Mouse (Mus musculus): ENCODE data around the gene Lipm. TPM values are rescaled to one million over a fixed set of nuclear protein-coding genes. Genes with fewer than 3 reads are reported as not detected.
A peak's percentile ranks its signal among the peaks of the same experiment; 100 is the strongest.

The Lipm gene
- polyA plus RNA-seq (2014; fragmentation: Nextera tagmentation; extraction: Ambion mirVana): not detected in 2 replicates

DNA sequence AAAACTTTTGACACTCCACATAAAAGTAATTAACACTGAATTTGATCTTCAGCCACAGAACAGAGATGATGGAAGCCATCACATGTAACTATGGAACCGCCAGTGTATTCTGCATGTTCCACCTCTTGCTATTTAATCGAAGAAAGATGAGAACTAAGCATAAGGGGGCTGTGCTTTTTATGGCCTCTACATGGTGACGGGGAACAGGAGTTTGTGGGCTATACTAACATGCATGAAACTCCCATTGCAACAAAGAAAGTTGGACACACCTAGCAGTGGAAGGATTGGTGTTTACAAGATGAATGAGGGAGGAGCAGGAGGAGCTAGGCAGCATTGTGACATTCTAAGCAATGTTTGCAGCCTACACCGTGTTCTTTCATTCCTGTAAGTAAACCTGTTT, at the start of gene Lipm:
Gene Lipm, plus strand, starts transcription at position 301 of the 400 bp plus-strand sequence.
- H3K27me3 ChIP-seq (replicated peaks; ENCODE audit: control insufficient read depth, insufficient read depth, low read length): no peaks in the 10 kb centered on the region

DNA sequence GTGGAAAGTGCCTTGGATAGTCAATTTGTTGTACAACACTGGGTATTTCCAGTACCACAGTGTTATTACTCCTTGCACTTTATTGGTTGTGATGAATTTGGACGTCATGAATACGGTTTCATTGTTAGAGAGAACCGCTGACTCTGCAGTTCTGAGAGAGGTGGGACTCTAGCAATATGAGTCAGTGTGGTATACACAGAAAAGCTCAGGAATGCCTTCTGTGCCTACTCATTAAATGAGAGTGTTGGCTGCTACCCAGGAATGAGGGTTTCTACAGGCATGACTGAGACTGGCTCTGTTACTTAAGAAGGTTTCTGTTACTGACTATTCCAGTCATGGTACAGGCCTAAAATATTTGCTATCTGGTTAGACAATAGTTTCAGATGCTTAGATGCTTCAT, 49.2 kb upstream of the Lipm start:
- H3K4me2 ChIP-seq (ENCODE audit: low read length): no peak overlapping the region
- H3K4me3 ChIP-seq (ENCODE audit: low read depth, low read length): no peak overlapping the region
- no peak for ATAC-seq
- no peaks in the 10 kb centered on the region for H3K4me1 ChIP-seq (ENCODE audit: control insufficient read depth, insufficient read depth, low read length)
- no peak overlapping the region for H3K27ac ChIP-seq (ENCODE audit: low read depth, low read length)
- H3K36me3 ChIP-seq (ENCODE audit: control insufficient read depth, insufficient read depth, low read length): no peaks in the 10 kb centered on the region
- WGBS: 84% methylated on average over 3 of the region's 3 CpGs
- no peaks in the 10 kb centered on the region for H3K27me3 ChIP-seq (replicated peaks; ENCODE audit: control insufficient read depth, insufficient read depth, low read length)
- peak; percentile 10 for DNase-seq (ENCODE audit: low spot score)
- H3K9ac ChIP-seq (ENCODE audit: low read length): no peak overlapping the region
- H3K9me3 ChIP-seq (replicated peaks; ENCODE audit: control insufficient read depth, low read length): no peaks in the 10 kb centered on the region

More for the DNA sequence above, at the start of gene Lipm:
- no peaks in the 10 kb centered on the region for H3K4me1 ChIP-seq (ENCODE audit: control insufficient read depth, insufficient read depth, low read length)
- no peaks in the 10 kb centered on the region for H3K9me3 ChIP-seq (replicated peaks; ENCODE audit: control insufficient read depth, low read length)
- H3K36me3 ChIP-seq (ENCODE audit: control insufficient read depth, insufficient read depth, low read length): no peaks in the 10 kb centered on the region
- WGBS: 88% methylated on average over 4 of the region's 4 CpGs
- no peak within 1 kb of the TSS for H3K4me3 ChIP-seq (ENCODE audit: low read depth, low read length)
- DNase-seq (ENCODE audit: low spot score) (no peak), ATAC-seq (no peak)
- H3K27ac ChIP-seq (ENCODE audit: low read depth, low read length): no peak within 1 kb of the TSS
- H3K9ac ChIP-seq (ENCODE audit: low read length): no peak within 1 kb of the TSS
- no peak within 1 kb of the TSS for H3K4me2 ChIP-seq (ENCODE audit: low read length)

DNA sequence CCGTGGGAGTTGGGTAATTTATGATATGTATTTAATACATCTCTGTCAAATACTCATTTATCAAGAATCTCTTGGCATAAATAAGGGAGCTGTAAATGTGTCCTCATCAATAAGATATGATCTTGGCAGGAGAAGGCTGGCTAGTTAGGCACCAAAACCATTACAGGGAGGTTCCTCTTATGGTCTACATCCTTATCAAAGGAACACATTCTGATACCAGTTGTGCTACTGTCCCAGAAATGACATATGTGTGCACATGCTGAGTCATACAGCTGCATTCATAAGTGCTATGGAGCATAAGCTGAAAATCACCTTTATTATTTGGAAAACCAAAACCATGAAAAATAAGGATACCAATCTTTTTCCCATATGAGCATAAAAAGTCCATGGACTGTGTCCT, 37.2 kb upstream of the Lipm start:
- Histone ChIP-seq H3K4me3 (ENCODE audit: low read depth, low read length) (no peak overlapping the region), H3K27me3 (replicated peaks; ENCODE audit: control insufficient read depth, insufficient read depth, low read length) (no peaks in the 10 kb centered on the region), H3K9ac (ENCODE audit: low read length) (no peak overlapping the region), H3K36me3 (ENCODE audit: control insufficient read depth, insufficient read depth, low read length) (no peaks in the 10 kb centered on the region), H3K27ac (ENCODE audit: low read depth, low read length) (no peak overlapping the region), H3K4me1 (ENCODE audit: control insufficient read depth, insufficient read depth, low read length) (no peaks in the 10 kb centered on the region), H3K9me3 (replicated peaks; ENCODE audit: control insufficient read depth, low read length) (no peaks in the 10 kb centered on the region), H3K4me2 (ENCODE audit: low read length) (no peak overlapping the region)
- no peak for ATAC-seq
- 58% methylated on average over 1 of the region's 1 CpGs for WGBS
- DNase-seq (ENCODE audit: low spot score): no peak

DNA sequence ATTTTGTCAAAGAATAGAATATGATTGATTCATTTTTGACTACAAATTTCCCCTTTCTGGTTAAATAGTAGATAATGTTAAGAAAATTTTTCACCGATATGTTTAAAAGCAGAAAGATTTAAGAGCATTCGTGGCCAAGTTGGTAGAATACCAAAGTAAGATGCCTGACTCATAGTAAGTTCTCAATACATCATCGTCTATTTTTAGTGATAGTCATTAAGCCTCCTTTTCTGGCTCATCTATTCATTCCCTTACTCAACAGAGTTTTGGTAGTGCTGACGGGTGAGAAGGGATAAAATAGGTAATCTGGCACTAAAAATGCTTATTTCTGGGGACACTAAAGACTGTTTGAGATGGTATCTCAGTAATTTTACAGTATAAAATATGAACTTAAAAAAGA, 36.7 kb upstream of the Lipm start:
- Histone ChIP-seq H3K4me3 (ENCODE audit: low read depth, low read length) (no peak overlapping the region), H3K4me1 (ENCODE audit: control insufficient read depth, insufficient read depth, low read length) (no peaks in the 10 kb centered on the region), H3K27ac (ENCODE audit: low read depth, low read length) (no peak overlapping the region), H3K9me3 (replicated peaks; ENCODE audit: control insufficient read depth, low read length) (no peaks in the 10 kb centered on the region), H3K36me3 (ENCODE audit: control insufficient read depth, insufficient read depth, low read length) (no peaks in the 10 kb centered on the region), H3K4me2 (ENCODE audit: low read length) (no peak overlapping the region), H3K9ac (ENCODE audit: low read length) (no peak overlapping the region), H3K27me3 (replicated peaks; ENCODE audit: control insufficient read depth, insufficient read depth, low read length) (no peaks in the 10 kb centered on the region)
- WGBS: 85% methylated on average over 4 of the region's 4 CpGs
- ATAC-seq (no peak), DNase-seq (ENCODE audit: low spot score) (no peak)

DNA sequence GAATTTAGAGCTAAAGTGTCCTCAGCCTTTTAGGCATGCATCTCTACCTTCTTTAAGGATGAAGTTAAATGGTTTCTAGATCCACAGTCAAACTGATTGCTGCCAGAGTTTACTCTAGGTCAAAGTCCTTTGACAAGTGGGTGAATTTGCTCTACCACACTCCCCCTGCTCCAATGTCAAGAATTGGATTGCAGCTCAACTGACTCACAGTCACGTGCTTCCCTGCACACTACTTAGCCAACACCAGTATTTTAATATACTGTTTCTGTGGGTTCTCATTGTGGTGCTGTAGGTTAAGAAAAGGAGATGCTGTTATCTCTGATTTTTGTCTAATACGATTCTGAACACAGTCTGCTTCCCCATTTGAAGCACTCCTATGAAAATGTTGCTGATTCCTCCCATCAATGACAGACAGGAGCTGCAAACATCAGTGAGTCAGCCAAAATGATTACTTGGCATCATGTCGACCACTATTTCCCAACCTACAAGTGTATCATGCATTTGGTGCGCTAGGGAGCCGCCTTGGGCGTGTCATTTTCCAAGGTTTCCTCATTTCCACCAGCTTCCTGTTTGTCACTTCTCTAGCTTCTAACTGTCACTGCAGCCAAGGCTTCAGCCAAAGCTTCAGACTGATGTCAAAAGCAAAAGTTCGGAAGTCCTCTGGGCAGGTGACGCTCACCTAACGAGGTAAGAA, 33.8 kb upstream of the Lipm start, which contains the start of gene Lipn:
Gene Lipn, plus strand, starts transcription at position 580 of the 694 bp plus-strand sequence.
- DNase-seq (ENCODE audit: low spot score): no peak
- Histone ChIP-seq H3K4me1 (ENCODE audit: control insufficient read depth, insufficient read depth, low read length) (no peaks in the 10 kb centered on the region), H3K9ac (ENCODE audit: low read length) (no peak within 1 kb of the TSS), H3K27ac (ENCODE audit: low read depth, low read length) (no peak within 1 kb of the TSS), H3K27me3 (replicated peaks; ENCODE audit: control insufficient read depth, insufficient read depth, low read length) (no peaks in the 10 kb centered on the region), H3K9me3 (replicated peaks; ENCODE audit: control insufficient read depth, low read length) (no peaks in the 10 kb centered on the region), H3K4me2 (ENCODE audit: low read length) (no peak within 1 kb of the TSS), H3K4me3 (ENCODE audit: low read depth, low read length) (no peak within 1 kb of the TSS), H3K36me3 (ENCODE audit: control insufficient read depth, insufficient read depth, low read length) (no peaks in the 10 kb centered on the region)
- ATAC-seq: no peak
- 91% methylated on average over 9 of the region's 9 CpGs for WGBS

DNA sequence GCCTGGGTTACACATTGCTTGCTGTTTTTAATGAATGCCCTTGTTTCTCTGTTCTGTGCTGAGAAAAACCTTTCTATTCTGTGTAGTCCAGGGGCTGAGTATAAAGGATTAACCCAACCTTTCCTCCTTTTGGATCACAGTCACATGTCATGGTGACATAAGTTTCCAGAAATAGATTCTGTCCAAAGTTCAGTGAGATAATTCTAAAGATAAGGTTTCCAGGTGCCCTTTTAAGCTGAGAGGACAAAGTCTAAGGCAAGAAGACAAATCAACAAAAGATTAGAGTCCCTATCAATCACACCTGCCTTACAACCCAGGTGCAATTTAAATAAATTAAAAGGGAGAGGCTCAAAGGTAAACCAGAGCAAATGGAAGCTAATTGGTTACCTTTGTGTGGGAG, 26.5 kb upstream of the Lipm start:
- Histone ChIP-seq H3K9me3 (replicated peaks; ENCODE audit: control insufficient read depth, low read length) (no peaks in the 10 kb centered on the region), H3K27ac (ENCODE audit: low read depth, low read length) (no peak overlapping the region), H3K4me2 (ENCODE audit: low read length) (no peak overlapping the region), H3K4me3 (ENCODE audit: low read depth, low read length) (no peak overlapping the region), H3K9ac (ENCODE audit: low read length) (no peak overlapping the region), H3K4me1 (ENCODE audit: control insufficient read depth, insufficient read depth, low read length) (no peaks in the 10 kb centered on the region), H3K27me3 (replicated peaks; ENCODE audit: control insufficient read depth, insufficient read depth, low read length) (no peaks in the 10 kb centered on the region), H3K36me3 (ENCODE audit: control insufficient read depth, insufficient read depth, low read length) (no peaks in the 10 kb centered on the region)
- ATAC-seq: no peak
- DNase-seq (ENCODE audit: low spot score): no peak

DNA sequence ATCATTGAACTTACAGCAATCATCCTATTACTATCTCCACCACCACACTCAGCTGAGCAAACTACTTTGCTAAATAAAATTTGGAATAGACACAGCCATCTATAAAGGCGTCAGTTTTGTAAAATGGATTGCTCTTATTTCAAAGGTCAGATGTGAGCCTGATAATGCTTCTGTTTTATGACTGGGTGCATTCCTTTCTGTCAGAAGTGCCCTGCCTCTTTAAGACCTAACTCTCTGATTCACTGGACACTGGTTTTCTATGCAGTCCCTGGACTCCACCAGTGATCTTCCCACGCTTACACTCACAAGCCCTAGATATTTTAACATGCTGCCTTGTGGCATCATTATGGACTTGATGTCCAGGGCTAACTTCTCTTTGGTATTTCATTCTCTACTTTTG, 22.6 kb upstream of the Lipm start:
- Histone ChIP-seq H3K27ac (ENCODE audit: low read depth, low read length) (no peak overlapping the region), H3K4me1 (ENCODE audit: control insufficient read depth, insufficient read depth, low read length) (no peaks in the 10 kb centered on the region), H3K27me3 (replicated peaks; ENCODE audit: control insufficient read depth, insufficient read depth, low read length) (no peaks in the 10 kb centered on the region), H3K4me2 (ENCODE audit: low read length) (no peak overlapping the region), H3K9ac (ENCODE audit: low read length) (no peak overlapping the region), H3K36me3 (ENCODE audit: control insufficient read depth, insufficient read depth, low read length) (no peaks in the 10 kb centered on the region), H3K4me3 (ENCODE audit: low read depth, low read length) (no peak overlapping the region), H3K9me3 (replicated peaks; ENCODE audit: control insufficient read depth, low read length) (no peaks in the 10 kb centered on the region)
- 88% methylated on average over 2 of the region's 2 CpGs for WGBS
- ATAC-seq: no peak
- DNase-seq (ENCODE audit: low spot score): no peak

DNA sequence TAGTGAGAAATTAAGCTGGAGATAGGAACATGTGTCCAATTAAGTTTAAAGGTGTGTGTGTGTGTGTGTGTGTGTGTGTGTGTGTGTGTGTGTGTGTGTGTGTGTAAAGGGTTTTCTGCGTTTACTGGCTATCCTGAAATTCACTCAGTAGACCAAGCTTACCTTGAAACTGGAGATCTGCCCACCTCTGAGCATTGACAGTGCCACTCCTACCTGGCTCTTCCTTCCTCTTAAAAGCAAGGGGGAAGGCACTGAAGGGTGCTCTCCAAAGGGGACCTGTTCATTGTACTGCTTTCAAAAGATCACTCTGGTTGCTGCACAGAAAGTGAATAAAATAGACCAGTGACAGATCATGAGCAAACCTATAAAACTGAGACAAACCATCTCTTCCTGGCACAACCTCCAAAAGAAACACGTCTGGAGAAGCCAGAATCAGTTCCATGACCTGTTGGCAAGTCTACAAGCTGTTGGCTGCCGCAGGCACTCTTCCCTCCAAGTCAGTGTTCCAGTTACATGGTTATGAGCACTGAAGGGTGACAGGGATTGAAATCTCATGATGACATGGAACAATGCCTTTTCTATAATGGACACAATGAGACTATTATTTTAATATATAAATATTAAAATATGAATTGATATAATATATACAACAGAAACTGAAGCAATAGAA, 11.6 kb upstream of the Lipm start:
- DNase-seq (ENCODE audit: low spot score) (no peak), ATAC-seq (no peak)
- no peaks in the 10 kb centered on the region for H3K27me3 ChIP-seq (replicated peaks; ENCODE audit: control insufficient read depth, insufficient read depth, low read length)
- 78% methylated on average over 3 of the region's 3 CpGs for WGBS
- no peak overlapping the region for H3K9ac ChIP-seq (ENCODE audit: low read length)
- H3K4me3 ChIP-seq (ENCODE audit: low read depth, low read length): no peak overlapping the region
- H3K4me1 ChIP-seq (ENCODE audit: control insufficient read depth, insufficient read depth, low read length): no peaks in the 10 kb centered on the region
- no peak overlapping the region for H3K27ac ChIP-seq (ENCODE audit: low read depth, low read length)
- no peak overlapping the region for H3K4me2 ChIP-seq (ENCODE audit: low read length)
- no peaks in the 10 kb centered on the region for H3K9me3 ChIP-seq (replicated peaks; ENCODE audit: control insufficient read depth, low read length)
- H3K36me3 ChIP-seq (ENCODE audit: control insufficient read depth, insufficient read depth, low read length): no peaks in the 10 kb centered on the region

DNA sequence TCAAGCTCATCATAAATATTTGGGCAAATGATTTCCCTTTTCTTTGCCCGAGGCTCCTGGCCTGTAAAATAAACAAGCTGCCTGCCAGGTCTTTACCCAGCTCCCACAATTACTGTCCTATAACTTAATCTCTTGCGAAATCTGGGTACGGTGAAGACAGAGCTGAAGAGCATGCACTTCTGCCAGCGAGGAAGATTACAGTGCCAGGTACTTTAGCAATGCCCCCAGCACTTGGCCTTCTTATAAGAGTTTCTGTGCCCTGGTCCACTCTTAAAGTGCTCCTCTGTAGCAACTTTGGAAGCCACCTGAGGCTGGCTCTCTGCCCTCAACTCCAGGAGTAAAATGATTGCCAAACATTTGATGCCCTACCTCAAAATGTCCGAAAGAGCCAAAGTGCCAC, 5.4 kb upstream of the Lipm start:
- 84% methylated on average over 5 of the region's 5 CpGs for WGBS
- no peak for ATAC-seq

More for the DNA sequence above, 5.4 kb upstream of the Lipm start:
- H3K9ac ChIP-seq (ENCODE audit: low read length): no peak overlapping the region
- no peak overlapping the region for H3K4me3 ChIP-seq (ENCODE audit: low read depth, low read length)
- no peaks in the 10 kb centered on the region for H3K4me1 ChIP-seq (ENCODE audit: control insufficient read depth, insufficient read depth, low read length)
- no peaks in the 10 kb centered on the region for H3K9me3 ChIP-seq (replicated peaks; ENCODE audit: control insufficient read depth, low read length)
- no peak overlapping the region for H3K27ac ChIP-seq (ENCODE audit: low read depth, low read length)
- no peak for DNase-seq (ENCODE audit: low spot score)
- no peak overlapping the region for H3K4me2 ChIP-seq (ENCODE audit: low read length)
- H3K36me3 ChIP-seq (ENCODE audit: control insufficient read depth, insufficient read depth, low read length): no peaks in the 10 kb centered on the region
- no peaks in the 10 kb centered on the region for H3K27me3 ChIP-seq (replicated peaks; ENCODE audit: control insufficient read depth, insufficient read depth, low read length)

All from forebrain, embryonic 14.5 days (tissue).